Mouse (Mus musculus): ENCODE results near the gene Cdk11b.
A peak's percentile ranks its signal among the peaks of the same experiment; 100 is the strongest.
"Not testable (repeated sequence)": the region's sequence is repeated elsewhere in the genome, so short reads cannot be mapped to it uniquely, and the experiment has no call there.

The Cdk11b gene

DNA sequence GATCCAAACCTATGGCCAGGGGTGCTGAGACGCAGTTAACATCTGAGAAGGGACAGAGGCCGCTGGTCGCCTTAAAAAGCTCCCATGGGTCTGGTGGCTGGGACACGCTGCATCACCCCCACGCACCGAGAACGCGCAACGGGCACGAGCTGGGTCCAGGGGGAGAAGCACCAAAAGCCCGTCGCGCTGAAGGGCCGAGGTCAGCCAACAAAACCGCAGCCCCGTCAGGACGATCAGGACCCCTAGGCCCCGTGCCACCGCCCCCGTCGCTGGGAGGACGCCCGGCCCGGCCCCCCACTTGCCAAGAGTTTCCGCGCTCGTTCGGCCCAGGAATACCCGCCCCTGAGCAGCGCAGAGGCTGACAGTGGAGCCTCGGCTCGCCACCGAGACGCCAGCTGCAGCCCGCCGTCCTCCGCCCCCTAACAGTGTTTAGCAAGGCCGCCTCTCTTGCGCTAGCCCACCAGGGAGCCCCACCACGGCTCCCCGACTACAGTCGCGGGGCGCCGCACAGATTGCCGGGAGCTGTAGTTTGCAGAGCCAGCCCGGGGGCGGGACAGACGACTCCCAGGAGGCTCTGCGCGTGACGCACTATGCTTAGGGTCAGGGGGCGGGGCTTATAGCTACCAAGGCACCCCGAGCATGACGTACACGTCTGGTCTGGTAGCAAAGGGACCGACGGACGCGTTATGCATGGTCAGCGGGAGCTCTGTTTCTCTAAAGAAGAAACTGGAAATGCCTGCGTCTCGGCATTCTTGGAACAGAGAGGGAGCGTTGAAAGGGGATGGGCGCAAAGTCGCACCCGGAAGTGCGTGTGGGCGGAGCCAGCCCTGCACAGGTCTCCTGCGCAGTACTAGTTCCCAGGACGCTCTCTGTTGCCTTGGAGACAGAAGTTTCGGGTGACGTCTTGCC is 44.3 kb downstream of the Cdk11b start, which contains the start of gene Mib2:
Mib2 (minus strand) TSS at position 510 of the 909 bp plus-strand sequence.
- peak; percentile 98 for DNase-seq (ENCODE audit: low spot score)

DNA sequence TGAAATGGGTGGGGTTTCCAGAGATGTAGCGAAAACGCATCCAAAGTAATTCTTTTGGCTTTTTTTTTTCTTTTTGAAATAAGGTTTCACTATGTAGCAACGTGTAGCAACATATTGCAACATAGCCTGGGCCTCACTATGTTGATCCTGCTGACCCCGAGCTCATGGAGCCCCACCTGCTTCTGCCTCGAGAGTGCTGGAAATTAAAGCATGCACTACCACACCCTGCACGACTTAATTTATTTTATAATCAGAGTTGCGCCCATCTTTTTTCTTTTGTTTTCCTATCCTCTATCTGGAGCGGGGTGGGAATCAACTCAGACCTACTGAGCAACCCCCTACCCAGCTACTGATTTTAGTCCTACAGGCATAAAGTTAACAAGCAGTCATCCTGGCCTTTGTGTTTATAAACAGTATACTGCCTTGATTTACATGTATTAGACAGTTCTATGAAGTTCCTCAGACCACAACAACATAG is 45.0 kb downstream of the Cdk11b start:
- DNase-seq (ENCODE audit: low spot score), result no peak

DNA sequence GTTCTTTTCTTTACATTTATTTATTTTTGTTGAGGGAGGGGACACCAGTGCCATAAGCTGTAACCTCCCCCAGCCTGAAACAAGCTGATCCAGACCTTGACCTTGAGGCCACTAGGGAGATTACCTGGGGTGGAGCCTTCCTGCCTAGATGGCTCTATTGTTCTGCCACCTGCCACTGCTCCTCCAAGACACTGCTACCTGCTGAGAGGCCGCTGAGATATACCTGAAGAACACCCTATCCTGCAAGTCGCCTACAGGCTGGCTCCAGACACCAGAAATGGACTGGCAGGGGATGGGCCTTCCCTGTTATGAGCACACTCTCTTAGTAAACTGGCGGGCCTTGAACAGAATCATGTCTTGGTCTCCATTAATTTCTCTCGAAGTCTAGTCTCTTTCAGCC is 45.6 kb downstream of the Cdk11b start:
- not testable (repeated sequence) for DNase-seq (ENCODE audit: low spot score)

DNA sequence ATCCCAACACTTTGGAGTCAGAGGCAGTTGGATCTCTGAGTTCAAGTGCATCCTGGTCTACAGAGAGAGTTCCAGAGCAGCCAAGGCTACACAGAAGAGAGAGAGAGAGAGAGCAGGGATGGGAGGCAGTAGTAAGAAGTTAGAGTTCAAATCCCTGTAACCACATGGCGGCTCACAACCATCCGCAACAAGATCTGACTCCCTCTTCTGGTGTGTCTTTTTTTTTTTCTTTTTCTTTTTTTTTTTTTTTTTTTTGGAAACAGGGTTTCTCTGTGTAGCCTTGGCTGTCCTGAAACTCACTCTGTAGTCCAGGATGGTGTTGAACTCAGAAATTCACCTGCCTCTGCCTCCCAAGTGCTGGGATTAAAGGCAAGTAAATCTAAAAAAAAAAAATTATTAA is 47.4 kb downstream of the Cdk11b start:
- DNase-seq (ENCODE audit: low spot score), result no peak

GRCm38 (mm10) chr4:155675991-155676390 is 51.3 kb downstream of the Cdk11b start:
- DNase-seq (ENCODE audit: low spot score), result no peak

DNA sequence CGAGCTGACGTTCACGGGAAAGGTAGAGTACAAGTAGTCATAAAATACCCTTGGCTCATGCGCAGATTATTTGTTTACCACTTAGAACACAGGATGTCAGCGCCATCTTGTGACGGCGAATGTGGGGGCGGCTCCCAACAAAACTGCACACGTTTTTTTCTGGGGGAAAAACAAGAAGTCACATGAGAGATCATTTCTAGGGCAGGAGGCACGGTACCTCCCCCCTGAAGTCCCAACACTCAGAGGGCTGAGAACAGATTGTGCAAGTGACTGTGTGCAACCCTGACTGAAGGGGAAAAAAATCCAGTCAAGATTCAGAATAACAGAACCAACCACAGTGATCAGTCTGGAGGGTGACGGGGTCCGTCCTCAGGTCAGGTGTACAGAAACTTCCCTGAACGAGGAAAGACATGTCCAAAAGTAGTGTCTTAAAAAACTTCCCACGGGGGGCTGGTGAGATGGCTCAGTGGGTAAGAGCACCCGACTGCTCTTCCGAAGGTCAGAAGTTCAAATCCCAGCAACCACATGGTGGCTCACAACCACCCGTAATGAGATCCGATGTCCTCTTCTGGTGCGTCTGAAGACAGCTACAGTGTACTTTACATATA is 59.1 kb downstream of the Cdk11b start:
- DNase-seq (ENCODE audit: low spot score), result not testable (repeated sequence)

GRCm38 (mm10) chr4:155687764-155688163 is 63.1 kb downstream of the Cdk11b start:
- DNase-seq (ENCODE audit: low spot score), result not testable (repeated sequence)

DNA sequence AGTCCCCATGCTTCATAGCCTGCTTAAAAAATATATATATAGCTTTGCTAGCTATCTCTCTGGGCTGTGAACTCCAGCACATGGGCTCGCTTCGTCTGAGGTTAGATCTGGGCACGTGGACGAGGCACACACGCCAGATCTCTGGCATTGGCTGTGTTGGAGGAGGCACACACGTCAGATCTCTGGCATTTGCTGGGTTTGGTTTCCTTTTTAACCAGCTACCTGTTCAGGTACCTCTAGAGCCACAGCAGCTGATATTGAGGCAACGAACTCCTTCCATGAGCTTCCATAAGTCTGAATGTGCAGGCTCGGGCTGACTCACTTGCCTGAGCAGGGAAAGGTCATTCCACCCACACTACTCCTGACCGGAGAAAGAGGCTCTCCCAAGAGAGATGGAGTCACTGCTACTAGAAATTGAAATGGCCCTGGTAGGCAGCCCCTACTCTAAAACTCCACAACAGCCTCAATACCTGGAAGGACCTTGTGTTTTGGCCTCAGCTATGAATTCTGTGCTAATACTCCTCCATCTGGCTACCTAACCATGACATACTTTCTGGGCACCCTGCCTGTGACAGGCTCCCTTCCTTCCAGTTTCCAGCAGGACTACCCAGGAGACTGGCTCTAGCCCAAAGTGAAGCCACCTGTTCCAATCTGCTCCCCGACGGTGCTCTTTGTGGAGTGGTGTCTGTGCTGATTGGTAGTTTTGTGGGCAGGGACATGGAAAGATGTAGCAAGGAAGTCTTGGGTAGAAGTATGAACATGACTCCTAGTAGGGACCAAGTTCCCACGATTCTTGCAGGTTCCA is 66.1 kb downstream of the Cdk11b start:
- no peak for DNase-seq (ENCODE audit: low spot score)

GRCm38 (mm10) chr4:155692421-155692820 is 67.8 kb downstream of the Cdk11b start:
- no peak for DNase-seq (ENCODE audit: low spot score)

DNA sequence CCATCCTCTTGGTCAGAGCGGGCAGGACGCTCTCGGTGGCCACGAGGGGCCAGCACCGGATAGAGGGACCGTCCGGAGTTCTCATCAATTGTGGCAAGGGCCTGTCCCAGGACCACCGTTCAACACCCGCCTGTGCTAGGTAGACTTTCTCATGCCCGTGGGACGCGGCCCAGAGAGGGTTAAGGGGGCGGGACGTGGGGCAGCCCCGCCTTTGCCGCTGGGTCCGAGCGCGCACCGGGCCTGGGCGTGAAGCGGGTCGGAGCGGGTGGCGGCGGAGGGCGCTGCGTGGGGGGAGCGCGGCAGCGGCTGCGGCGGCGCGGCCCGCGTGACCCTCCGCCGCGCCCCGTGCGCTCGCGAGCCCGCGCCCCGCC is 69.4 kb downstream of the Cdk11b start, which contains the start of gene Fndc10:
Fndc10 (plus strand) TSS at position 232 of the 371 bp plus-strand sequence.
- DNase-seq (ENCODE audit: low spot score), result no peak

GRCm38 (mm10) chr4:155694482-155695401 is 70.1 kb downstream of the Cdk11b start:
- DNase-seq (ENCODE audit: low spot score), result no peak

DNA sequence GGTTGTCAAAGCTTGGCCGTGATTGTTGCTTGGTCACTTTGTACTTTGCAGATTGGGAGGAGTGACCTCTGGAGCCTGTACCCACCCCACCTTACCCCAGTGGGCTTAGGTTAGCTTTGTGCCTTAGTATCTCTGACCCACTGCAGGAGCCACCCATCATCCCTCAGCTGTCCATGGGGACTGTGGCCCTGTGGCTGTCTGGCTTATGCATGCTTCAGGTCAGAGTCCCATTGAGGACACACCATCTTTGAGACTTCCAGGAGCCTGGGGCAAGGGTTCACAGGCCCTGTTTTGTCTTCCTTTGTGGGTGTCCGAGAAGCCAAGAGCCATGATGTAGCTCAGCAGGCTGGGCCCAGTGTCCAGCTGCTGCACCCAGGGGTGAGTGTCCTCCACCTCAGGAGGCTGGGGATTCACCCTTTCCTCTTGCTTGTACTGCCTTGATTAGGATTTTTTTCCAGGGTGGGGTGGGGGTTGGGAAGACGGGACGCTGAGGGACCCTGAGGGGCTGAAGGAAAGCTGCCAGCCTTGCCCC is 70.9 kb downstream of the Cdk11b start:
- no peak for DNase-seq (ENCODE audit: low spot score)

DNA sequence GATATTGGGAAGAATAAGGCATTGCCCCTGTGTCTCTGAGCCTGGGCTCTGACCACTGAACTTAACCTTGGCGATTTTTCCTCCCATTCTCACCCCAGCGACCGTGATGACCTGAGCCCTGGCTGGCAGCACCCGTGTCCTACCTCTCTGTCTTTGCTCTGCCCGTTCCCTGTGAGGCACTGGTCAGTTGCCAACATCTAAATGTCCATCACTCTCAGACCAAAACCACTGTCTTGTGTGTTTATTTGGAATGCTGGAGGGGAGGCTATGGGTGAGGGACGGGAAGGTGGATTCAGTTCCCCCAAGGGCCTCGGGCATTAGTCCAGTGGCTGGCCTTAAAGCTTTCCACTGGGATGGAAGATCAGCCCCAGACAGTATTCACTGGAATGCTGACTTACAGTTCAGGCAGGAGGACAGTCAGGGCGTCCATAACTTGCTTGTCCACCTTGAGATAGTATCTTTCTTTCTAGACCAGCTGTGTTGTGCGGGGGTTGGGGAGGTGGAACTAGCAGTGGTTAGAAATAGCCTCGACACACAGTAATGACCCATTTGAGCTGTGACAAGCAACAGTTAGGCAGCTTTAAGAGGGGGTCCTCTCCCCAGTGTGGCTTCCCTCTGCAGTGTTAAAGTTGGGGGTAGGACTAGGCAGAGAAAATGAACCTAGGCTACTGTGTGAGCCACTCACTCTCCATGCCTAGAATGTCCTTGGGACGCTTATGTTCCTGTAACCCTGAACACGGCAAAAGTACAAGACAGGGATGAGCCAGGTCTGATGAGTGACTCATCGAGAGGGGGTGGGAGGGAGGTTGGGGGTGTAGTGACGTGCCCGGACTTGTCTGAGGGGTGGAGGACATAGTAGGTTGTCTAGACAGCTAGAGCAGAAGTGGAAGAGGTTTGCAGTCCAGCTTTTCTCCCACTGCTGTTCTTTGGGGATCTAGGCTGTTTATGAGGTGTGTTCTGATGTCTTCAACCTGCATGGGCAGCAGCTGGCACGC is 71.9 kb downstream of the Cdk11b start:
- DNase-seq (ENCODE audit: low spot score), result no peak
